Mouse (Mus musculus) limb, embryonic 10.5 days (tissue): Measurements from ENCODE around the gene Nars2. TPM values are rescaled to one million over a fixed set of nuclear protein-coding genes. Genes with fewer than 3 reads are reported as not detected.

ENCODE experiments used
- DNase-seq: peaks from one replicate; pipeline ENCODE4 v3.0.0-alpha.2; 2017; ENCODE audit warnings: low spot score
- H3K27ac ChIP-seq: fragments of 300-500 bp; sonication (generic); 2 replicates; pipeline ENCODE4 v1.5.1; 2016; ENCODE audit warnings: mild to moderate bottlenecking
- H3K27me3 ChIP-seq: fragments of 300-500 bp; sonication (generic); 2 replicates; pipeline ENCODE4 v1.6.1; 2016; ENCODE audit warnings: low read depth, mild to moderate bottlenecking; ENCODE audit not compliant: poor library complexity, severe bottlenecking
- H3K36me3 ChIP-seq: fragments of 300-500 bp; sonication (generic); 2 replicates; pipeline ENCODE4 v1.6.1; 2016; ENCODE audit warnings: mild to moderate bottlenecking, moderate library complexity
- H3K4me1 ChIP-seq: fragments of 300-500 bp; sonication (generic); 2 replicates; pipeline ENCODE4 v1.6.1; 2016
- H3K4me3 ChIP-seq: fragments of 300-500 bp; sonication (generic); 2 replicates; pipeline ENCODE4 v1.5.1; 2016; ENCODE audit warnings: mild to moderate bottlenecking, moderate library complexity
- H3K9me3 ChIP-seq: fragments of 300-500 bp; sonication (generic); replicated peaks from 2 replicates; pipeline ENCODE4 v1.6.1; 2016; ENCODE audit warnings: mild to moderate bottlenecking
- WGBS: fragments of 180-500 bp; shearing (Covaris S2); methylation state at CpG from one replicate; pipeline ENCODE4 v1.1.7; 2016; 5-methylcytosine and 5-hydroxymethylcytosine counted together
- polyA plus RNA-seq: library from polyadenylated mRNA; unstranded; fragments of >200 nt; fragmentation: Nextera tagmentation; extraction: Ambion mirVana; gene quantifications from 2 replicates; pipeline ENCODE4 v1.2.1, GENCODE M21; 2016

The Nars2 gene
- polyA plus RNA-seq, 1 experiment from 2014 or later: 23.8 TPM

DNA sequence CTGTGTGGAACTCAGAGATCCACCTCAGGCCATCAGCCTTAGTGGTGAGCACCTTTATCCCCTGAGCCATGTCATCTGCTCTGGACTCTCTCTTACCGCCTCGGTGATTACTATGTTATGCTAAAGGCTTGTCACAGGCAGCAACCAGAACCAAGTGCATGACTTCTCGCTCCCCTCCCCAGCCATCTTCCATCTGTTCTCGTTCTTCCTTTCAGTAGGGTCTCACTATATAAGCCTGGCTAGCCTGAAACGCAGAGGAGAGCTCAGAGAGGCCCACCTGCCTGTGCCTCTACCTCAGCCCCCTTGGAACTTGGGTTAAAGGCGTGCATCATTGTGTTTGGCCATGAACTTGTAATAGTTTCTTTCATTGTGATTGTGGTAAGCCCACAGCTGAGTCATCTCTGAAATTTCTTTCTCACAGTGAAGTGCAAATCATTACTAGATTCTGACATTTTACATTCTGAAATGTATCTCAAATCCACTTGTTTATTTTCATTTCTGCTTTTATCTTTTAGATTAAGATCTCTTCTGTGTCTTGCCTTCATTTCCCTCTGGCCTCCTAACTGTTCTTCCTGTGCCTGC, 90.7 kb downstream of the Nars2 start:
- Histone ChIP-seq H3K4me3 (no peak overlapping the region), H3K9me3 (no peaks in the 10 kb centered on the region), H3K36me3 (peaks cover 18% of the 10 kb centered on the region; the same call in 1 of the 2 replicates), H3K27me3 (no peaks in the 10 kb centered on the region), H3K4me1 (no peaks in the 10 kb centered on the region), H3K27ac (no peak overlapping the region)
- DNase-seq: no peak
- 92% methylated on average over 6 of the region's 6 CpGs for WGBS

DNA sequence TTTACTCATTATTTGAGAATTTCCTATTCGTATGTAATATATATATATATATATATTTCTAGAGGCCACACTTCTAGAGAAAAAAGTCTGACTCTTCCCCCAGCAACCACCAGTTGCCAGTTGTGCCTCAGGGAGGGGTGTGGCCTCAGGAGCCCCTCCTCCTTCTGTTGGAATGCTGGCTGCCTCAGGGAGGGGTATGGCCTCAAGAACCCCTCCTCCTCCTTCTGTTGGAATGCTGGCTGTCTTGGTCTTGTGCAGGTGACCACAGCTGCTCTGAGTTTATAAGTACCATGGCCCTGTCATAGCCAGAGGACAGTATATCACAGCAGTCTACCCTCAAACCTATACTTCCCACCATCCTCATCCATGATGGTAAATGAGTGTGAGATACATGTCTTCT, 91.7 kb downstream of the Nars2 start:
- no peaks in the 10 kb centered on the region for H3K4me1 ChIP-seq
- DNase-seq: no peak
- WGBS: 94% methylated on average over 1 of the region's 1 CpGs

DNA sequence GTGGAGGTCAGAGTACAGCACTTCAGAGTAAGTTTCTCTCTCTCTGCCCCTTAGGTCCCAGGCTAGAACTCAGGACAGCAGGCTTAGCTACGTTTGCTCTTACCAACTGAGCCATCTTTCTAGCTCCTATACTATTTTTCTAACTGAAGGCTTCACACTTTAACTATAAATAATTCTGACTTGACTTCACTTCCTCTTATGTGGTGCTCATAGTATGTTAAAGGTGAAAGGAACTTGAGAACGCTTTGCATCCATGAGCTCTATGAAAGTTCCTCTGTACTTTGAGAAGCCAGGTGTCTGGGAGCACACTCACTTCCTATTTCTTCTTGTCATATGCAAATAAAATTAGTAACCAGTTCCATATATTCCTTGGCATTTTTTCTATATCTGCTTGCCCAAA, 109.7 kb downstream of the Nars2 start:
- H3K9me3 ChIP-seq: no peaks in the 10 kb centered on the region
- DNase-seq: no peak
- WGBS: 95% methylated on average over 2 of the region's 2 CpGs
- H3K27ac ChIP-seq: no peak overlapping the region
- no peak overlapping the region for H3K4me3 ChIP-seq
- H3K4me1 ChIP-seq: no peaks in the 10 kb centered on the region
- H3K36me3 ChIP-seq: peaks cover 9% of the 10 kb centered on the region
- no peaks in the 10 kb centered on the region for H3K27me3 ChIP-seq

More for the DNA sequence above, 91.7 kb downstream of the Nars2 start:
- Histone ChIP-seq H3K27ac (no peak overlapping the region), H3K9me3 (no peaks in the 10 kb centered on the region), H3K4me3 (no peak overlapping the region), H3K27me3 (no peaks in the 10 kb centered on the region), H3K36me3 (peaks cover 22% of the 10 kb centered on the region; the same call in 1 of the 2 replicates)

DNA sequence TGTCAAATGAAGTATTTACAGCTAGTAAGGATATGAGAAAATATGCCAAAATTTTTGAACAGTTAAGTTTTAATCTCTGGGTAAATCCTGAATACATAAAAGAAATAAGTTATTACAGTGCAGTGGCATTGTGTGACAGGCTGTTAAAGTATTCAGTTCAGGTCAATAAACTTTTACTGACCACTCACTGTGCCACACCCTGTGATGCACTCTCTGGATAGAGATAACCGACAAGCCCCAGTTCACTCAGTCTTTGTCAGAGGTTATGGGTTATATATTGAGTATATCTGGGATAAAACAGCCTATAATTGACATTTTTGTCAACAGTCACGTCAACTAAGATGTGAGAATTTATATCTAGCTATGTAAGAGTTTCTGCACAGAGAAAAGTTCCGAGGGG, 120.2 kb downstream of the Nars2 start:
- Histone ChIP-seq H3K4me1 (0 out of 2 replicates have a peak, but pooled peaks cover 1% of the 10 kb centered on the region), H3K27me3 (no peaks in the 10 kb centered on the region), H3K4me3 (no peak overlapping the region), H3K27ac (no peak overlapping the region), H3K9me3 (no peaks in the 10 kb centered on the region), H3K36me3 (no peaks in the 10 kb centered on the region)
- DNase-seq: no peak
- 89% methylated on average over 3 of the region's 3 CpGs for WGBS

DNA sequence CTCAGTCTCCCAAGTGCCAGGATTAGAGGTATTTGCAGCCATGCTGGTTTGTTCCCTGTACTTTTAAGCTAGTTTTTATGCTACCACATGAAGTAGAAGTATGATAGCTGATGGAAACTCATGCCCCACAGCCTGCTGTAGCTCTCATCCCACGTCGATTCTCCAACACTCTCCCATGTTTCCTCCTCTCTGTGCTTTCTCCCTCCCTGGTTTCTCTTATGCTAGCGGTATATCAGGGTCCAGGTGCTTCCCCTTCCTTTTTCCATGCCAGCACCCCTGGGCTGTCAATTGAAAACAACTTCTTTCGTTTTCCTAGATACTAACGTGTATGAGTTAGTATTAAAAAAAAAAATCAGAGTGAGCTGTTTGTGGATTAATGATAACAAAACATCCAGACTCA, 120.8 kb downstream of the Nars2 start:
- H3K4me1 ChIP-seq: peaks cover 7% of the 10 kb centered on the region; the same call in 1 of the 2 replicates
- no peaks in the 10 kb centered on the region for H3K36me3 ChIP-seq
- no peak for DNase-seq
- no peak overlapping the region for H3K4me3 ChIP-seq
- no peak overlapping the region for H3K27ac ChIP-seq
- no peaks in the 10 kb centered on the region for H3K27me3 ChIP-seq
- WGBS: 86% methylated on average over 5 of the region's 5 CpGs
- no peaks in the 10 kb centered on the region for H3K9me3 ChIP-seq

DNA sequence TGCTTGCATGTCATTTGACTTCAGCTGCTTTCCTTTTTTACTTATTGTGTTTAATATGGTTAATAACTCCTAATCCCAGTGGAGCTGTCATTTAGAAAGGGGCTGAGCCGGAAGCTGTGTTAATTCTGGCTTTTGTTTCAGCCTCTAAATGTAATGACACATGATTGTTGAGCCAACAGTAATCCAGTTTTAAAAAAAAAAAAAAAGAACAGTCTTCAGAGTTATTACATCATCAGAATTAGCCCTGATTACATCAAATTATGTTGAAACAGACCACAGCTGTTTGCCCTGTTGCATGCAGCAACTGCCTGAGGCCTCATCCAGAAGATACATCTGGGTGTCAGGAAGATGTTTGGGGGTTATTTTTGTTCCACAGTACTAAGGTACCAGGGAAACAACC, 123.7 kb downstream of the Nars2 start:
- WGBS: 85% methylated on average over 1 of the region's 1 CpGs
- H3K4me3 ChIP-seq: no peak overlapping the region
- peaks cover 19% of the 10 kb centered on the region for H3K4me1 ChIP-seq
- H3K27ac ChIP-seq: no peak overlapping the region
- H3K36me3 ChIP-seq: no peaks in the 10 kb centered on the region
- no peak for DNase-seq
- H3K9me3 ChIP-seq: no peaks in the 10 kb centered on the region
- no peaks in the 10 kb centered on the region for H3K27me3 ChIP-seq

DNA sequence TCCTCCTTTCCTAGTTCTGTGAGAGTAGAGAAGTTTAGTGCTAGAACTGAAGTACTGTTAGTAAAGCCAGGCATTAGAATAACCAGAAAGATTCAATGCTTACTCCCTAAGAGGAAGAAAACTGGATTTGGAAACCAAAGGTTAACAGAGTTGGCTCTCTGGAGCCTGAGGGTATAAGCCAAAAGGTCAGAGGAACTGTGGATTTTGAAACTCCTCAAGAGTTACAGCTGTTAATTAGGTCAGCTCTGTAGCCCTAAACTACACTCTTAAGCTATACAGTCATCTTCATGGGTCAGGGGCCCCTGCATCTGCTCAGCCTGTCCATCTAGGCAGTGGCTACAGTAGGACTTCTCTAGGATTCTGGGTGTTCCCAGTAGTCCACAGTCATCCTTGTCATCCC, 125.7 kb downstream of the Nars2 start:
- H3K36me3 ChIP-seq: no peaks in the 10 kb centered on the region

DNA sequence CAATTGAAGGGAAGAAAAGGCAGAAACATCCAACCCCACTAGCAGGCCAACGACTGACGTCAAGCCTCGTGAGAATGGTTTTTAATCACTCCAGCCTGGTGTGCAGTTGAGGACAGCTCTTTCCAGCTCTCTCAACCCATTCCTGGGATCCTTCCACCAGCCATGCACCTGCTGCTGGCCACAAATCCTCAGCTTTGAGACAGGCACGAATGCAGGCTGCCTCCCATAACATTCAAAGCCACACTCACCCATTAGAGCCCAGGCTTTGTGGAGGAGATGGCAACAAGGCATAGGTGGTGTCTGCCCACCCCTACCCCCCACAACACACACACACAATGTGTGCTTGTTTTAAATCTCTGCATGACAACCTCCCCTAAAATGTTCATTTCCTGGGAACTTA, 127.4 kb downstream of the Nars2 start:
- WGBS: 54% methylated on average over 4 of the region's 4 CpGs
- H3K36me3 ChIP-seq: no peaks in the 10 kb centered on the region
- H3K27ac ChIP-seq: no peak overlapping the region
- no peaks in the 10 kb centered on the region for H3K27me3 ChIP-seq
- H3K4me3 ChIP-seq: no peak overlapping the region
- peaks cover 44% of the 10 kb centered on the region for H3K4me1 ChIP-seq
- no peak for DNase-seq
- no peaks in the 10 kb centered on the region for H3K9me3 ChIP-seq

More for the DNA sequence above, 125.7 kb downstream of the Nars2 start:
- peaks cover 28% of the 10 kb centered on the region for H3K4me1 ChIP-seq
- H3K9me3 ChIP-seq: no peaks in the 10 kb centered on the region
- H3K27ac ChIP-seq: no peak overlapping the region
- no peak for DNase-seq
- no peak overlapping the region for H3K4me3 ChIP-seq
- H3K27me3 ChIP-seq: no peaks in the 10 kb centered on the region

DNA sequence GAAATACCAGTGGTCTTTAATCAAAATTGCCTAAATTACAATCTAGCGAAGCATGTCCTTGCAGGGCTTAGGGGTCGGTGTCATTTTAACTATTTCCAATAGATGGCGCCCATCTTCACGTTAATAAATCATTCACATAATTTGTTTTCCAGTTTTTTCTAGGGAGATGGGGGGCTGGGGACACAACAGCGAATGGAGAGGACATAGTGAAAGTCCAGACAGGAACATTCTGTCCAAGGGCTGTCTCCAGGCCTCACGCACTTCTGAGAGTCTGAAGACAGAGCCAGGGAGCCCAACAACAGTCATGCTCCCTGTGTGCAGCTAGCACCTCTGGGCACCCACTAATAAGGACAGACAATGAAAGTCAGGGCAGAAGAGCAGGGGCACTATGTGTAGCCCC, 127.8 kb downstream of the Nars2 start:
- WGBS: 25% methylated on average over 6 of the region's 6 CpGs
- no peak for DNase-seq
- peaks cover 45% of the 10 kb centered on the region for H3K4me1 ChIP-seq
- H3K36me3 ChIP-seq: no peaks in the 10 kb centered on the region
- no peak overlapping the region for H3K4me3 ChIP-seq
- H3K9me3 ChIP-seq: no peaks in the 10 kb centered on the region
- no peaks in the 10 kb centered on the region for H3K27me3 ChIP-seq
- no peak overlapping the region for H3K27ac ChIP-seq

DNA sequence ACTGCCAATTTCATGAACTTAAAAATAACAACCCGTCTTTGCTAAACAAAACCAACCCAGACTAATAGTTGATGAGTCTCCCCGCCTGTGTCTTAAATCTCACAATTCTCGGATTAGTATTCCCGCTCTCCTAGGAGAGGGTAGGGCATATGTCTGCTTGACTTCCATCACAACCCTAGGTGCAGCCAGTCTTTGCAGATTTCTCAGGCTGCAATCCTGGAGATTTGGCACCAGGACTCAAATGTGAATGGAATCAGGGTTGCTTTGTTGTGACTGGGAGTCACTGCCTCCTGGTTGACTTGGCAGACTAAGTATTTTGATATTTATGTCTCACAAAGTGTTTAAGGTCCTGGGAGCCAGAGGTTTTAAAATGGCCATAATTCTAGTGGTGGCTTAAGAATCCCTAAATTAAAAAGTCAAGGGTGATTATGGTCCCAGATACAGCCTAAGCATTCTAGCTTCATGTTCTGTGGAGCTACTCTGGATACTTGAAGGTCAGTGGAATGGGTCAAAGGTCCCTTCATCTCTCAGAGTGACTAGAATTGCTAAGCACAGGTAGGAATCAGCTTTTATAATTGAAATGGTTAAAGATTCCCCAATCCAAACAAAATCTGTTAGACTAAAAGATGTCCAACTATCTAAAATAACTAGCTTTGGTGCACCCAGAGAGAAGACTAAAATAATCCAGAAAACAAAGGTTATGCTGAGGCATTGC, 128.5 kb downstream of the Nars2 start:
- WGBS: 77% methylated on average over 4 of the region's 4 CpGs
- Histone ChIP-seq H3K27ac (no peak overlapping the region), H3K4me1 (peaks cover 48% of the 10 kb centered on the region), H3K4me3 (no peak overlapping the region), H3K9me3 (no peaks in the 10 kb centered on the region), H3K27me3 (no peaks in the 10 kb centered on the region), H3K36me3 (no peaks in the 10 kb centered on the region)
- DNase-seq: no peak

DNA sequence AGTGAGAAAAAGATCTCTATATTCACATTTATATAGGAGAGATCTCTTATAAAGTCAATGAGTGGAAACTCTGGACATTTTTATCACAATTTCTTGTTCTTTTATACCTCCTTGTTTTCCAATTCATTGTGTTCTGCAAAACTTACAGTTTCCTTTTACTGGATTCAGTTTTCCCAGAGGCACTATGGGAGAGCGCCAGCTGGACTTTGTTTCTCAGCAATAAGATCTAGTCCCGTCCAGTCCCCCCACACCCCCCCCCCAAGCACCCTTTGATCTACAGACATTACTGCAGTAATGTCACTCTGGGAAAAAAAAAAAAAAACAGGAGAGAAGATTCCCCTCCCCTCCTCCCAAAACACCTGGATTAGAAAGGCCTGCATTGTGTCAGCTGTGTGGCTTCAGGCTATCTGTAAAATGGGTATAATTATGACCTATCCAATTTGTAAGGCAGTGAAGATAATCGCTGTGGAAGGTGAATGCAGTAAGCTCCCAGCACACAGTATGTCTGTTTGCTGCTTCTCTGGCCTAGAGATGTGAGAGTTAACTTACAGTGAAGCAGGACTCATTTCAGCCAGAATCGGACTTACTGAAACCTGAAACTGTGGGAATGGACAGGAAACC, 129.4 kb downstream of the Nars2 start:
- no peaks in the 10 kb centered on the region for H3K9me3 ChIP-seq
- no peaks in the 10 kb centered on the region for H3K36me3 ChIP-seq
- H3K27me3 ChIP-seq: no peaks in the 10 kb centered on the region
- H3K27ac ChIP-seq: peak overlapping the region; percentile 91; the same call in 1 of the 2 replicates
- peak overlapping the region; percentile 91 for H3K4me3 ChIP-seq
- DNase-seq: no peak
- H3K4me1 ChIP-seq: peaks cover 48% of the 10 kb centered on the region
- WGBS: 23% methylated on average over 4 of the region's 4 CpGs

DNA sequence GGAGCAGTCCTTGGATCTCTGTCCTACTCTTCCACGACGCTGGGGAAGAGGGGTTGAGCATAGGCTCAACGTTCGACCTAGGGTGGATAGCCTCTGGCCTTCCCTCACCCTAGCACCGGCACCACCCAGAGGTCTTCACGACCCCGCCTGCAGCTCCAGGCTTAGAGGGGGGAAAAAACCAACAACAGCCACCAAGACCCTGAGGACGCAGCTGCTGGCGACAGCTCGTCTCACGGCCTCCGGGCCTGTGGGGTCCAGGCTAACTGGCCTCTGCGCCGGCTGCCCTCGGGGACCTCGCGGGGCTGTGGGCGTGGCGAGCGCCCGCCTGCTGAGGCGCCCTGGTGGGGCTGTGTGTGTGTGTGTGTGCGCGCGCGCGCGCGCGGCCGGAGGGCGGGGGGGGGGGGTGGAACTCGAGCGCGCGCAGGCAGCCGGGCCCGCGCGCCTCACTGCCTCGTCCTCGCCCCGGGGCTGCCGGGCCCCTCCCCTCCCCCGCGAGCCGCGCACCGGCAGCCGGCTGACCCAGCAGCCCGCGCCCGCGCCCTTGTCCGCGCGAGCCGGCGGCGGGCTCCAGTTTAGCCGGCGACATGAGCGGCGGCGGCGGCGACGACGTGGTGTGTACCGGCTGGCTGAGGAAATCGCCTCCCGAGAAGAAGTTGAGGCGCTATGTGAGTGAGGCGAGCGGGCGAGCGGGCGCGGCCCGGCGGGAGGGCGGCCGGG, 130.1 kb downstream of the Nars2 start, which contains the start of gene Gab2:
Gab2 (plus strand) TSS at position 345 of the 717 bp plus-strand sequence.
- Histone ChIP-seq H3K27me3 (no peaks in the 10 kb centered on the region), H3K36me3 (no peaks in the 10 kb centered on the region), H3K9me3 (no peaks in the 10 kb centered on the region), H3K4me3 (peak within 1 kb of the TSS; percentile 91), H3K4me1 (peaks cover 47% of the 10 kb centered on the region), H3K27ac (peak within 1 kb of the TSS; percentile 91)
- WGBS: under 1% methylated on average over 53 of the region's 83 CpGs
- peak; percentile 78 for DNase-seq

DNA sequence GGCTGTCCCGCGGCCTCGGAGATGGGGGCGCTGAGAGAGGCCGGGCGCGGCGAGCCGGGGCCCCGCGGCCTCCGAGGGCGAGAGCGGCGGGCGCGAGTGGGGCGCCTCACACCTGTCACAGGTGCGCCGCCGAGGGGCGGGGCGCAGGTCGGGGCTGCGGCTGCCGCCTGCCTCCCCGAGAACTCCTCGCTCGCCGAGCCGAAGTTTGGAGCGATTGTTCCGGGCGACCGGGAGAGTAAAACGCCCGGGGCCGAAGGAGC, 130.6 kb downstream of the Nars2 start:
- Histone ChIP-seq H3K4me3 (peak overlapping the region; percentile 91), H3K27ac (peak overlapping the region; percentile 91), H3K9me3 (no peaks in the 10 kb centered on the region), H3K27me3 (no peaks in the 10 kb centered on the region), H3K36me3 (no peaks in the 10 kb centered on the region), H3K4me1 (peaks cover 42% of the 10 kb centered on the region)
- no peak for DNase-seq
- WGBS: under 1% methylated on average over 38 of the region's 38 CpGs
